Mouse (Mus musculus) lung, adult 2 months (tissue): ENCODE measurements around the gene Bbx.

Experiments used
- CTCF ChIP-seq: fragments of 200-500 bp; IDR thresholded peaks from 2 replicates; pipeline ENCODE4 v1.5.1; 2011; ENCODE audit warnings: mild to moderate bottlenecking, low read length, control low read depth; ENCODE audit not compliant: insufficient read depth
- POLR2A ChIP-seq: fragments of 200-500 bp; IDR thresholded peaks from 2 replicates; pipeline ENCODE4 v1.6.1; 2011; ENCODE audit warnings: low read depth, mild to moderate bottlenecking, control low read depth, low read length, borderline replicate concordance; ENCODE audit errors: extremely low read depth

GRCm38 (mm10) chr16:50380232-50380631 is 52.0 kb downstream of the Bbx start:
- TF ChIP-seq CTCF (no peak), POLR2A (no peak)
